Mouse (Mus musculus) heart, postnatal 0 days (tissue): ENCODE measurements at regions not wholly inside any gene's neighbourhood (a gene's known extent, or its start where the extent isn't known, plus 50 kb on each side); places are given as distances from the start of the nearest gene placed in this dataset.

Experiments used
- ATAC-seq: fragments of 200-750 bp; cut with Nextera tagmentation; 2 replicates; pipeline ENCODE4 v1.8.0; 2017; ENCODE audit warnings: low read depth, moderate number of reproducible peaks, moderate library complexity; ENCODE audit not compliant: insufficient read depth
- DNase-seq: peaks from one replicate; pipeline ENCODE4 v3.0.0-alpha.2; 2016; ENCODE audit warnings: low spot score
- H3K27ac ChIP-seq: fragments of 300-500 bp; sonication (generic); 2 replicates; pipeline ENCODE4 v1.5.1; 2014; ENCODE audit warnings: low read depth, mild to moderate bottlenecking
- H3K27me3 ChIP-seq: fragments of 300-500 bp; sonication (generic); 2 replicates; pipeline ENCODE4 v1.6.1; 2014; ENCODE audit warnings: low read length, mixed read lengths; ENCODE audit not compliant: control insufficient read depth, insufficient read depth
- H3K36me3 ChIP-seq: fragments of 300-500 bp; sonication (generic); replicated peaks from 2 replicates; pipeline ENCODE4 v1.6.1; 2014; ENCODE audit warnings: low read length, mixed read lengths; ENCODE audit not compliant: control insufficient read depth, insufficient read depth
- H3K4me1 ChIP-seq: fragments of 300-500 bp; sonication (generic); 2 replicates; pipeline ENCODE4 v1.6.1; 2014; ENCODE audit warnings: antibody characterized with exemption; ENCODE audit not compliant: control insufficient read depth, insufficient read depth
- H3K4me2 ChIP-seq: fragments of 300-500 bp; sonication (generic); 2 replicates; pipeline ENCODE4 v1.6.1; 2014; ENCODE audit warnings: low read depth, mild to moderate bottlenecking, low read length, moderate library complexity
- H3K4me3 ChIP-seq: fragments of 300-500 bp; sonication (generic); 2 replicates; pipeline ENCODE4 v1.5.1; 2014; ENCODE audit warnings: low read depth, low read length
- H3K9ac ChIP-seq: fragments of 300-500 bp; sonication (generic); replicated peaks from 2 replicates; pipeline ENCODE4 v1.6.1; 2014; ENCODE audit warnings: low read depth, low read length, mixed read lengths
- H3K9me3 ChIP-seq: fragments of 300-500 bp; sonication (generic); replicated peaks from 2 replicates; pipeline ENCODE4 v1.6.1; 2016; ENCODE audit warnings: low read length; ENCODE audit not compliant: control insufficient read depth
- CTCF ChIP-seq: IDR thresholded peaks from 2 replicates; pipeline ENCODE4 v1.5.1; 2016; ENCODE audit warnings: antibody characterized with exemption, control low read depth, low read depth
- EP300 ChIP-seq: IDR thresholded peaks from 2 replicates; pipeline ENCODE4 v1.6.1; 2016; ENCODE audit warnings: antibody characterized with exemption, low read depth
- WGBS: fragments of 180-500 bp; shearing (Covaris S2); extraction: QIAGEN DNeasy Blood & Tissue Kit; methylation state at CpG from one replicate; pipeline ENCODE4 v1.1.7; 2014; 5-methylcytosine and 5-hydroxymethylcytosine counted together

GRCm38 (mm10) chr17:63677996-63678657 lies 178.3 kb upstream of the Fbxl17 start:
- Histone ChIP-seq H3K4me3 (no peak overlapping the region), H3K27ac (peak overlapping the region; percentile 62; the same call in 1 of the 2 replicates), H3K4me2 (no peak overlapping the region), H3K36me3 (no peaks in the 10 kb centered on the region), H3K9me3 (no peaks in the 10 kb centered on the region), H3K27me3 (no peaks in the 10 kb centered on the region), H3K4me1 (no peaks in the 10 kb centered on the region), H3K9ac (no peak overlapping the region)
- no peak for TF ChIP-seq CTCF
- TF ChIP-seq EP300, result 0 out of 2 replicates have a peak, but pooled peaks have one; percentile 17
- DNase-seq (peak; percentile 53), ATAC-seq (peak; percentile 77)
- 37% methylated on average over 3 of the region's 3 CpGs for WGBS

GRCm38 (mm10) chr17:63680479-63680878 lies 180.7 kb upstream of the Fbxl17 start:
- Histone ChIP-seq H3K36me3 (no peaks in the 10 kb centered on the region), H3K4me3 (no peak overlapping the region), H3K4me2 (no peak overlapping the region), H3K9me3 (no peaks in the 10 kb centered on the region), H3K9ac (no peak overlapping the region), H3K27ac (no peak overlapping the region), H3K4me1 (no peaks in the 10 kb centered on the region), H3K27me3 (no peaks in the 10 kb centered on the region)
- ATAC-seq (no peak), DNase-seq (no peak)
- 59% methylated on average over 3 of the region's 3 CpGs for WGBS
- no peak for TF ChIP-seq CTCF
- TF ChIP-seq EP300, result no peak

- H3K4me1 ChIP-seq, result no peaks in the 10 kb centered on the region
- ATAC-seq (no peak), DNase-seq (no peak)
- no peak overlapping the region for H3K9ac ChIP-seq
- H3K4me2 ChIP-seq, result no peak overlapping the region
- no peak overlapping the region for H3K27ac ChIP-seq
- WGBS, result 64% methylated on average over 9 of the region's 9 CpGs
- TF ChIP-seq EP300, result no peak
- TF ChIP-seq CTCF, result no peak
- no peak overlapping the region for H3K4me3 ChIP-seq
- no peaks in the 10 kb centered on the region for H3K9me3 ChIP-seq
- no peaks in the 10 kb centered on the region for H3K27me3 ChIP-seq
- no peaks in the 10 kb centered on the region for H3K36me3 ChIP-seq
Measured at GRCm38 (mm10) chr17:63683345-63683744, 179.5 kb upstream of the Fer start.

GRCm38 (mm10) chr17:63684026-63684425 lies 178.8 kb upstream of the Fer start:
- Histone ChIP-seq H3K36me3 (no peaks in the 10 kb centered on the region), H3K9ac (no peak overlapping the region), H3K27me3 (no peaks in the 10 kb centered on the region), H3K27ac (no peak overlapping the region), H3K4me1 (no peaks in the 10 kb centered on the region), H3K4me2 (no peak overlapping the region), H3K9me3 (no peaks in the 10 kb centered on the region), H3K4me3 (no peak overlapping the region)
- TF ChIP-seq CTCF (no peak), EP300 (no peak)
- WGBS, result 37% methylated on average over 3 of the region's 3 CpGs
- ATAC-seq (no peak), DNase-seq (no peak)

- Histone ChIP-seq H3K27me3 (no peaks in the 10 kb centered on the region), H3K4me1 (no peaks in the 10 kb centered on the region), H3K27ac (no peak overlapping the region), H3K4me3 (no peak overlapping the region), H3K36me3 (no peaks in the 10 kb centered on the region), H3K9ac (no peak overlapping the region), H3K4me2 (no peak overlapping the region), H3K9me3 (no peaks in the 10 kb centered on the region)
- TF ChIP-seq CTCF (no peak), EP300 (no peak)
- ATAC-seq (no peak), DNase-seq (no peak)
- 65% methylated on average over 4 of the region's 4 CpGs for WGBS
Measured at GRCm38 (mm10) chr17:63685956-63686355, 176.9 kb upstream of the Fer start.

- Histone ChIP-seq H3K4me3 (no peak overlapping the region), H3K27me3 (no peaks in the 10 kb centered on the region)
- 75% methylated on average over 4 of the region's 4 CpGs for WGBS
Measured at GRCm38 (mm10) chr17:63686361-63686760, 176.5 kb upstream of the Fer start.

More at GRCm38 (mm10) chr17:63686361-63686760, 176.5 kb upstream of the Fer start:
- TF ChIP-seq EP300 (no peak), CTCF (no peak)
- no peaks in the 10 kb centered on the region for H3K36me3 ChIP-seq
- no peaks in the 10 kb centered on the region for H3K4me1 ChIP-seq
- no peak overlapping the region for H3K4me2 ChIP-seq
- DNase-seq (no peak), ATAC-seq (no peak)
- H3K27ac ChIP-seq, result no peak overlapping the region
- H3K9ac ChIP-seq, result no peak overlapping the region
- no peaks in the 10 kb centered on the region for H3K9me3 ChIP-seq
